Comparison of ENCODE assay signal across 12 mouse cellular contexts in the genomic region with DNA sequence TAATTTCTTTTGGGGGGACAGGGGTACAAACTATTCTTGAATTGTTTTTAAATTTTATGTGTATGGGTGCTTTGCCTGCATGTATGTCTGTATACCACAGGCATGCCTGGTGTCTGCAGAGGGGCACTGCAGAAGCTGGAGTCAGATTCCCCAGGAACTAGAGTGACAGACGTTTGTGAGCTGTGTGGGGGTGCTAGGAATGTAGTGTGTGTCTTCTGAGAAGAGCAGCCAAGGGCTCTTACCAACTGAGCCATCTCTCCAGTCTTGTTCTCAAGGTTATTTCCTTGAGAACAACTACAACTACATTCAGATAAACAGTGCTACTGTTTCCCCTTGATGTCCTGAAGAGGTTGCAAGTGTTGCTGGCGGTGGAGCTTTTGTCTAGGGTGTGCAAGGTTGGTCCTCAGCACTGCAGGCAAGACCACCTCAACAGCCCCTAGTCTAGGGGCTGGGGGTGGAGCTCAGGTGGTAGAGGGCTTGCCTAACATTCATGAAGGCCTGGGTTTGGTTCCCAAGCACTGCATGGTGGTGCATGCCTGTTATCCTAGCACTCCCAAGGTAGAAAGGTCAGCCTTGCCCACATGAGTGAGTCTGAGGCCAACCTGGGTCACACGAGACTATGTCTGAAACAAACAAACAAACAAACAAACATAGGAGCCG. TPM values are rescaled to one million over a fixed set of nuclear protein-coding genes. Genes with fewer than 3 reads are reported as not detected.
DNase-seq lines count a peak whose midpoint lies in the region; ATAC-seq and TF ChIP-seq lines count a peak whose summit lies in the region.
"Had no signal": no experiment of that assay in that cellular context is flagged by ENCODE, and none has a peak within 500 bp of the region (broad histone marks: within the 10 kb centered on the region; RNA-seq: fewer than 3 reads in every experiment).

No protein-coding gene starts in this region.

- no peak for DNase-seq in embryonic facial prominence, embryonic 10.5 days (ENCODE audit: low spot score)
- no peak for DNase-seq in layer of hippocampus, adult 2 months (ENCODE audit: low spot score in 2 of 2)
- no peak for DNase-seq in layer of hippocampus, postnatal 36 days
- no peak for DNase-seq in thymus, postnatal 25 days
- DNase-seq in left cerebral cortex, postnatal 4 days = no peak
- DNase-seq: lung, postnatal 14 days; thymus, adult 18-20 months had no signal

- peaks cover 3% of the 10 kb centered on the region; the same call in 1 of the 2 replicates for H3K36me3 ChIP-seq in embryonic facial prominence, embryonic 13.5 days
- H3K36me3 ChIP-seq in embryonic facial prominence, embryonic 10.5 days (replicated peaks) = peaks cover 22% of the 10 kb centered on the region
- no peaks in the 10 kb centered on the region for H3K36me3 ChIP-seq in intestine, embryonic 16.5 days (ENCODE audit: control insufficient read depth, insufficient read depth, low read length)
- H3K36me3 ChIP-seq in neural tube, embryonic 13.5 days = 0 out of 2 replicates have a peak, but pooled peaks cover 6% of the 10 kb centered on the region

- H3K4me1 ChIP-seq in embryonic facial prominence, embryonic 13.5 days = peaks cover 37% of the 10 kb centered on the region
- peaks cover 36% of the 10 kb centered on the region for H3K4me1 ChIP-seq in embryonic facial prominence, embryonic 10.5 days
- H3K4me1 ChIP-seq in intestine, embryonic 16.5 days (ENCODE audit: control insufficient read depth, insufficient read depth, low read length) = peaks cover 8% of the 10 kb centered on the region
- peaks cover 44% of the 10 kb centered on the region for H3K4me1 ChIP-seq in neural tube, embryonic 13.5 days (replicated peaks)

- H3K9me3 ChIP-seq in embryonic facial prominence, embryonic 13.5 days = no peaks in the 10 kb centered on the region
- H3K9me3 ChIP-seq in embryonic facial prominence, embryonic 10.5 days = no peaks in the 10 kb centered on the region
- H3K9me3 ChIP-seq in intestine, embryonic 16.5 days (ENCODE audit: control insufficient read depth, low read length) = no peaks in the 10 kb centered on the region
- H3K9me3 ChIP-seq in neural tube, embryonic 13.5 days = no peaks in the 10 kb centered on the region

- 0 out of 2 replicates have a peak, but pooled peaks have one; percentile 10 for TF ChIP-seq CTCF in layer of hippocampus, adult 2 months (conservative IDR thresholded peaks at IDR 0.05)

- no peak overlapping the region for H3K27ac ChIP-seq in embryonic facial prominence, embryonic 13.5 days
- H3K27ac ChIP-seq in embryonic facial prominence, embryonic 10.5 days (replicated peaks) = no peak overlapping the region
- no peak overlapping the region for H3K27ac ChIP-seq in layer of hippocampus, adult 2 months
- 0 out of 2 replicates have a peak overlapping the region, but pooled peaks have one; percentile 16 for H3K27ac ChIP-seq in intestine, embryonic 16.5 days (ENCODE audit: low read length)
- H3K27ac ChIP-seq in neural tube, embryonic 13.5 days (replicated peaks) = no peak overlapping the region

- 63% methylated on average over 4 of the region's 4 CpGs for WGBS in embryonic facial prominence, embryonic 13.5 days
- 66% methylated on average over 4 of the region's 4 CpGs for WGBS in embryonic facial prominence, embryonic 10.5 days
- WGBS in intestine, embryonic 16.5 days = 61% methylated on average over 4 of the region's 4 CpGs
- 76% methylated on average over 4 of the region's 4 CpGs for WGBS in neural tube, embryonic 13.5 days

- 0 out of 2 replicates have a peak overlapping the region, but pooled peaks have one; percentile 11 for H3K4me2 ChIP-seq in embryonic facial prominence, embryonic 13.5 days
- H3K4me2 ChIP-seq in intestine, embryonic 16.5 days (ENCODE audit: low read depth, low read length) = no peak overlapping the region
- peak overlapping the region; percentile 30 for H3K4me2 ChIP-seq in neural tube, embryonic 13.5 days

- no peak overlapping the region for H3K9ac ChIP-seq in embryonic facial prominence, embryonic 13.5 days
- H3K9ac ChIP-seq in intestine, embryonic 16.5 days (ENCODE audit: low read depth, low read length) = no peak overlapping the region
- peak overlapping the region; percentile 35; the same call in 1 of the 2 replicates for H3K9ac ChIP-seq in neural tube, embryonic 13.5 days

- no peaks in the 10 kb centered on the region for H3K27me3 ChIP-seq in embryonic facial prominence, embryonic 13.5 days
- H3K27me3 ChIP-seq in embryonic facial prominence, embryonic 10.5 days (replicated peaks; ENCODE audit: low read depth, poor library complexity, severe bottlenecking) = no peaks in the 10 kb centered on the region
- H3K27me3 ChIP-seq in intestine, embryonic 16.5 days (replicated peaks; ENCODE audit: control insufficient read depth, insufficient read depth, low read length) = no peaks in the 10 kb centered on the region
- H3K27me3 ChIP-seq in neural tube, embryonic 13.5 days = no peaks in the 10 kb centered on the region
- H3K27me3 ChIP-seq: CH12.LX had no signal

- H3K4me3 ChIP-seq in embryonic facial prominence, embryonic 13.5 days = no peak overlapping the region
- no peak overlapping the region; the same call in 1 of the 2 replicates for H3K4me3 ChIP-seq in embryonic facial prominence, embryonic 10.5 days
- no peak overlapping the region for H3K4me3 ChIP-seq in layer of hippocampus, adult 2 months
- no peak overlapping the region for H3K4me3 ChIP-seq in intestine, embryonic 16.5 days (ENCODE audit: low read length)
- H3K4me3 ChIP-seq in neural tube, embryonic 13.5 days = no peak overlapping the region

- no peak for ATAC-seq in embryonic facial prominence, embryonic 13.5 days (ENCODE audit: insufficient number of reproducible peaks, insufficient read depth, low FRiP score, low TSS enrichment, low read depth)
- ATAC-seq in intestine, embryonic 16.5 days = no peak
- no peak for ATAC-seq in neural tube, embryonic 13.5 days (ENCODE audit: low read depth)
- ATAC-seq: activated CD4-positive, CD25-positive, alpha-beta regulatory T cell, adult 4 months had no signal

- intact Hi-C loops in left cerebral cortex, postnatal 4 days (cut with DNase I) = no loop called here

RNA-seq across cellular contexts. Expression of a gene that starts 1.8 kb away (rescaled TPM):
- polyA plus RNA-seq in embryonic facial prominence, embryonic 13.5 days (2015; fragmentation: Nextera tagmentation; extraction: Ambion mirVana) = 6.2 and 6.4 TPM in 2 replicates
- polyA plus RNA-seq in embryonic facial prominence, embryonic 10.5 days (2016; fragmentation: Nextera tagmentation; extraction: Ambion mirVana) = 4.1 and 5.4 TPM in 2 replicates
- total RNA-seq in layer of hippocampus, adult 2 months (2021) = 10 to 100 TPM; 11.5 to 12.3 TPM
- 10 to 100 TPM; 10.5 to 11.5 TPM for total RNA-seq in layer of hippocampus, postnatal 36 days (2021)
- polyA plus RNA-seq in intestine, embryonic 16.5 days (2015; fragmentation: Nextera tagmentation; extraction: Ambion mirVana) = 3.8 and 4.2 TPM in 2 replicates
- 8.2 and 10.6 TPM in 2 replicates for polyA plus RNA-seq in neural tube, embryonic 13.5 days (2015; fragmentation: Nextera tagmentation; extraction: Ambion mirVana)
- 10 to 100 TPM; 23.3 to 26.2 TPM for total RNA-seq in left cerebral cortex, postnatal 4 days (2021)

RNA-seq across cellular contexts. Expression of a gene that starts 20.9 kb away (rescaled TPM):
- polyA plus RNA-seq in embryonic facial prominence, embryonic 13.5 days (2015; fragmentation: Nextera tagmentation; extraction: Ambion mirVana) = 0.96 and 2.4 TPM in 2 replicates
- polyA plus RNA-seq in embryonic facial prominence, embryonic 10.5 days (2016; fragmentation: Nextera tagmentation; extraction: Ambion mirVana) = 1.6 and 2.4 TPM in 2 replicates
- 1 to 10 TPM; 4.4 to 5.5 TPM for total RNA-seq in layer of hippocampus, adult 2 months (2021)
- total RNA-seq in layer of hippocampus, postnatal 36 days (2021) = 1 to 10 TPM; 5.3 to 5.4 TPM
- 0.73 and 0.78 TPM in 2 replicates for polyA plus RNA-seq in intestine, embryonic 16.5 days (2015; fragmentation: Nextera tagmentation; extraction: Ambion mirVana)
- 2.4 and 3.0 TPM in 2 replicates for polyA plus RNA-seq in neural tube, embryonic 13.5 days (2015; fragmentation: Nextera tagmentation; extraction: Ambion mirVana)
- total RNA-seq in left cerebral cortex, postnatal 4 days (2021) = 1 to 10 TPM; 4.8 to 6.6 TPM

RNA-seq across cellular contexts. Expression of a gene that starts 20.9 kb away (rescaled TPM):
- polyA plus RNA-seq in embryonic facial prominence, embryonic 13.5 days (2015; fragmentation: Nextera tagmentation; extraction: Ambion mirVana) = 52.9 and 60.1 TPM in 2 replicates
- 46.7 and 48.9 TPM in 2 replicates for polyA plus RNA-seq in embryonic facial prominence, embryonic 10.5 days (2016; fragmentation: Nextera tagmentation; extraction: Ambion mirVana)
- total RNA-seq in layer of hippocampus, adult 2 months (2021) = 10 to 100 TPM; 31.6 to 36.0 TPM
- 10 to 100 TPM; 34.1 to 40.4 TPM for total RNA-seq in layer of hippocampus, postnatal 36 days (2021)
- 40.4 and 41.4 TPM in 2 replicates for polyA plus RNA-seq in intestine, embryonic 16.5 days (2015; fragmentation: Nextera tagmentation; extraction: Ambion mirVana)
- 38.9 and 39.7 TPM in 2 replicates for polyA plus RNA-seq in neural tube, embryonic 13.5 days (2015; fragmentation: Nextera tagmentation; extraction: Ambion mirVana)
- total RNA-seq in left cerebral cortex, postnatal 4 days (2021) = 10 to 100 TPM; 29.2 to 30.3 TPM

RNA-seq across cellular contexts. Expression of a gene that starts 21.0 kb away (rescaled TPM):
- 23.0 and 26.6 TPM in 2 replicates for polyA plus RNA-seq in embryonic facial prominence, embryonic 13.5 days (2015; fragmentation: Nextera tagmentation; extraction: Ambion mirVana)
- 43.8 and 44.7 TPM in 2 replicates for polyA plus RNA-seq in embryonic facial prominence, embryonic 10.5 days (2016; fragmentation: Nextera tagmentation; extraction: Ambion mirVana)
- 10 to 100 TPM; 18.1 to 18.2 TPM for total RNA-seq in layer of hippocampus, adult 2 months (2021)
- 10 to 100 TPM; 17.2 to 18.3 TPM for total RNA-seq in layer of hippocampus, postnatal 36 days (2021)
- 17.7 and 22.0 TPM in 2 replicates for polyA plus RNA-seq in intestine, embryonic 16.5 days (2015; fragmentation: Nextera tagmentation; extraction: Ambion mirVana)
- polyA plus RNA-seq in neural tube, embryonic 13.5 days (2015; fragmentation: Nextera tagmentation; extraction: Ambion mirVana) = 32.9 and 33.2 TPM in 2 replicates
- total RNA-seq in left cerebral cortex, postnatal 4 days (2021) = 10 to 100 TPM; 28.6 TPM

RNA-seq across cellular contexts. Expression of a gene that starts 55.9 kb away (rescaled TPM):
- polyA plus RNA-seq in embryonic facial prominence, embryonic 13.5 days (2015; fragmentation: Nextera tagmentation; extraction: Ambion mirVana) = 412 and 418 TPM in 2 replicates
- polyA plus RNA-seq in embryonic facial prominence, embryonic 10.5 days (2016; fragmentation: Nextera tagmentation; extraction: Ambion mirVana) = 378 and 379 TPM in 2 replicates
- total RNA-seq in layer of hippocampus, adult 2 months (2021) = 100 to 1,000 TPM; 204 to 205 TPM
- total RNA-seq in layer of hippocampus, postnatal 36 days (2021) = 100 to 1,000 TPM; 192 to 223 TPM
- 426 and 427 TPM in 2 replicates for polyA plus RNA-seq in intestine, embryonic 16.5 days (2015; fragmentation: Nextera tagmentation; extraction: Ambion mirVana)
- 310 and 314 TPM in 2 replicates for polyA plus RNA-seq in neural tube, embryonic 13.5 days (2015; fragmentation: Nextera tagmentation; extraction: Ambion mirVana)
- 100 to 1,000 TPM; 179 to 192 TPM for total RNA-seq in left cerebral cortex, postnatal 4 days (2021)
